Mouse (Mus musculus): Measurements from ENCODE around the gene 2900026A02Rik. TPM values are rescaled to one million over a fixed set of nuclear protein-coding genes. Genes with fewer than 3 reads are reported as not detected.
A peak's percentile ranks its signal among the peaks of the same experiment; 100 is the strongest.

The 2900026A02Rik gene
- polyA plus RNA-seq, 1 experiment from 2014 or later: 11.9 TPM

DNA sequence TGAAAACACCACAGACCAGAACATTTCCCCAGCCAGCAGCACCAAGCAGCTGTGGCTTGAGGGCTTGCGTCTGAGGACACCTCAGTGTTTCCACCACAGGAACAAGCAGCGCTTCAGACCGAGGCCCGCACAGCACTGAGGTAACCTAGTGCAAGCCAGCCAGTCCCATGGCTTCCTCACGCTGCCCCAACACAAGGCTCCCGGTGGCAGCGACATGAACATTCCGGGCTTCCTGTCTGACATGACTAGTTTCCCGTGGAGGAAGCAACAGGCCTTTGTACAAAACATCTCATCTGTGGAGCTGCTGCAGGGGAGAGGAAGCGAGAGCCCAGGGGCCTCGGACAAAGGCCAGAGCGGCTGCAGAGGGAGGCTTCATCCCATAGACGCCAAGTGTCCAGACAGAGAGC is 88.4 kb downstream of the 2900026A02Rik start:
- Histone ChIP-seq H3K36me3 (no peaks in the 10 kb centered on the region), H3K27ac (peak overlapping the region; percentile 94), H3K4me1 (peaks cover 61% of the 10 kb centered on the region), H3K9ac (0 out of 2 replicates have a peak overlapping the region, but pooled peaks have one; percentile 2), H3K4me2 (peak overlapping the region; percentile 3; the same call in 1 of the 2 replicates), H3K27me3 (peaks cover 6% of the 10 kb centered on the region; the same call in 1 of the 2 replicates), H3K9me3 (no peaks in the 10 kb centered on the region), H3K4me3 (no peak overlapping the region)
- 0 out of 2 replicates have a peak, but pooled peaks have one; percentile 3 for ATAC-seq (ENCODE audit: borderline replicate concordance, extremely low read depth, low FRiP score, low TSS enrichment)
- WGBS: 28% methylated on average over 13 of the region's 13 CpGs

DNA sequence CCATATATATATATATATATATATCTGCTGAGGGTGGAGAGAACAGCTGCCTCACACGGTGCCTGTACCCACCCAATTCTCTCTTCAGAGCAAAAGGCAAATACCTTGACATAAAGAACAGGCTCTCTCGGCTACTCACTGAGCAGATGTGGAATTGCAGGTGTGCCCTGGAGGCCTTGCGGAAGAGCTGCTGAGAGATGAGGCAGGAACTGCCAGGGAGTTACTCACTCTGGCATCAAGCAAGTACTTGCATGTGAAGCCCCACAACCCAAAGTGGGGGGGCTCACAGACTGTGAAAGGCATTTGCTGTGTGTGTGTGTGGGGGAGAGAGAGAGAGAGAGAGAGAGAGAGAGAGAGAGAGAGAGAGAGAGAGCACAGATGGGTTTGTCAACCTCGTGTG is 92.6 kb downstream of the 2900026A02Rik start:
- Histone ChIP-seq H3K4me2 (no peak overlapping the region), H3K9me3 (no peaks in the 10 kb centered on the region), H3K27me3 (no peaks in the 10 kb centered on the region), H3K4me3 (no peak overlapping the region), H3K9ac (no peak overlapping the region), H3K36me3 (no peaks in the 10 kb centered on the region), H3K27ac (no peak overlapping the region), H3K4me1 (peaks cover 32% of the 10 kb centered on the region)
- no peak for ATAC-seq (ENCODE audit: borderline replicate concordance, extremely low read depth, low FRiP score, low TSS enrichment)
- 47% methylated on average over 4 of the region's 4 CpGs for WGBS

GRCm38 (mm10) chr5:113126476-113126875 is 94.6 kb downstream of the 2900026A02Rik start:
- no peak overlapping the region for H3K4me2 ChIP-seq
- WGBS: 90% methylated on average over 12 of the region's 12 CpGs
- H3K4me1 ChIP-seq: peaks cover 31% of the 10 kb centered on the region
- no peak overlapping the region for H3K4me3 ChIP-seq
- no peaks in the 10 kb centered on the region for H3K27me3 ChIP-seq
- ATAC-seq (ENCODE audit: borderline replicate concordance, extremely low read depth, low FRiP score, low TSS enrichment): no peak
- H3K9me3 ChIP-seq: no peaks in the 10 kb centered on the region
- H3K36me3 ChIP-seq: no peaks in the 10 kb centered on the region
- no peak overlapping the region for H3K9ac ChIP-seq
- no peak overlapping the region for H3K27ac ChIP-seq

DNA sequence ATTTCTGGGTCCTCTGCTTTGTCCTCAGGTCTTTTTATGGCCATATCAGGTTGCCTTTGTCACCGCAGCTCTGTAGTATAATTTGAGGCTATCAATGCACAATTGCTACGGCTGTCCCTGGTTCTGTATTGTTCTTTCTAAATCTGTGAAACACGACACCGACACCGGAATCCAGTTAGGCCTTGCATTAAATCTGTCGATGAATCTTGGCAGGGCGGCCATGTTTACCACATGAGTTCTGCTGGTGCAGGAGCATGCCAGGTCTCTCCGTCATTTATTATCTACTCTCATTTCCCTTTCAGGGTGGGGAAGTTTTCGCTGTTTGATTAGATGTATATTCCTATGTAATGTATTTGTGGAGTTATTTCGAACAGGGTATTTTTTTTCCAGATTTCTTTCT is 97.3 kb downstream of the 2900026A02Rik start:
- peaks cover 45% of the 10 kb centered on the region for H3K4me1 ChIP-seq
- H3K9me3 ChIP-seq: no peaks in the 10 kb centered on the region
- WGBS: 66% methylated on average over 10 of the region's 10 CpGs
- no peak overlapping the region for H3K4me2 ChIP-seq
- H3K4me3 ChIP-seq: no peak overlapping the region
- no peaks in the 10 kb centered on the region for H3K27me3 ChIP-seq
- no peak for ATAC-seq (ENCODE audit: borderline replicate concordance, extremely low read depth, low FRiP score, low TSS enrichment)
- no peak overlapping the region for H3K27ac ChIP-seq
- H3K36me3 ChIP-seq: no peaks in the 10 kb centered on the region
- no peak overlapping the region for H3K9ac ChIP-seq

GRCm38 (mm10) chr5:113122326-113123054 is 98.5 kb downstream of the 2900026A02Rik start:
- Histone ChIP-seq H3K4me1 (peaks cover 44% of the 10 kb centered on the region), H3K27ac (peak overlapping the region; percentile 82; the same call in 1 of the 2 replicates), H3K9ac (no peak overlapping the region), H3K4me2 (no peak overlapping the region), H3K36me3 (no peaks in the 10 kb centered on the region), H3K9me3 (no peaks in the 10 kb centered on the region), H3K4me3 (no peak overlapping the region), H3K27me3 (no peaks in the 10 kb centered on the region)
- WGBS: 23% methylated on average over 12 of the region's 12 CpGs
- ATAC-seq (ENCODE audit: borderline replicate concordance, extremely low read depth, low FRiP score, low TSS enrichment): no peak

GRCm38 (mm10) chr5:113121591-113121875 is 99.5 kb downstream of the 2900026A02Rik start:
- no peak for ATAC-seq (ENCODE audit: borderline replicate concordance, extremely low read depth, low FRiP score, low TSS enrichment)
- WGBS: 43% methylated on average over 6 of the region's 6 CpGs
- H3K9ac ChIP-seq: no peak overlapping the region
- H3K36me3 ChIP-seq: no peaks in the 10 kb centered on the region
- peak overlapping the region; percentile 82 for H3K27ac ChIP-seq
- H3K9me3 ChIP-seq: no peaks in the 10 kb centered on the region
- no peak overlapping the region for H3K4me3 ChIP-seq
- H3K4me2 ChIP-seq: peak overlapping the region; percentile 4; the same call in 1 of the 2 replicates
- no peaks in the 10 kb centered on the region for H3K27me3 ChIP-seq
- peaks cover 44% of the 10 kb centered on the region for H3K4me1 ChIP-seq

DNA sequence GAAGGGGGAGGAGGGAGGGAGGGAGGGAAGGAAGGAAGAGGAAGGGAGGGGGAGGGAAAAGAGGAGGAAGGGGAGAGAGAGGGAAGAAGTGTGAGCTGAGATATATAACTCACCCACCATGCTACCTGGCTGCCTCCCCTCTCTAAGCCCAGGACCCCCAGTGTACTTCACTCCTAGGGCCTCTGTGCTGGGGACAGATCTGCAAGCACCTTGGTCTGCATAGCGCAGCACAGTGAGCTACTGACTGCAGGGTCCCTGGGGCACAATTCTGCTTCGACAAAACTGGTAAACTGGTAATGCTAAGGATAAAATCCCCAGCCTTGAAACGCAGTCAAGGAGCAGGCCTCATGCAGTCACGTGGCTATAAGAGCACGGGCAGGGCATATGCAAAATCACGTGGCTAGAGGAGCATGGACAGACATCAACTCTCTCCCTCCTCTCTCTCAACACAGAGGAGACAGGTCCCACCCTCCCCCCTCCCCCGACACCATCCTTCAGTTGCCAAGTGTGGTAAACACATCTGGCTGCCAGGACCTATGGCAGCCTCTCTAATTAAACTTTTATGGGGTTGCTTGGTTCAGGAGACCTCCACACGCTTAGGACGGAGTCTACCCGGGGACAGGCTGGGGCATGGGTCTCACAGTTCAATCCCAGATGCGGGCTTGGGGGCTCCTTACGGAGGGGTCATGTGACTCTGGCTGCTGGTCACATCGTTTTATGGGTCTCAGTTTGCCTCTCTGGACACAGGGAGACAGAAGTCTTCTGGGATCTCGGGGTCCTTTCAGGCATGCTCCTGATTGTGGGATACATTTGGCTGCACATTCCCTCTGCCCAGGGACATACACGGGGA is 100.1 kb downstream of the 2900026A02Rik start:
- Histone ChIP-seq H3K9me3 (no peaks in the 10 kb centered on the region), H3K4me2 (no peak overlapping the region), H3K36me3 (no peaks in the 10 kb centered on the region), H3K9ac (no peak overlapping the region), H3K4me3 (no peak overlapping the region), H3K4me1 (peaks cover 44% of the 10 kb centered on the region), H3K27ac (peak overlapping the region; percentile 82), H3K27me3 (no peaks in the 10 kb centered on the region)
- WGBS: 17% methylated on average over 15 of the region's 15 CpGs
- ATAC-seq (ENCODE audit: borderline replicate concordance, extremely low read depth, low FRiP score, low TSS enrichment): peak; percentile 16; the same call in 1 of the 2 replicates

- Histone ChIP-seq H3K4me3 (no peak overlapping the region), H3K36me3 (no peaks in the 10 kb centered on the region), H3K9ac (no peak overlapping the region), H3K27me3 (no peaks in the 10 kb centered on the region), H3K9me3 (no peaks in the 10 kb centered on the region), H3K27ac (peak overlapping the region; percentile 8; the same call in 1 of the 2 replicates), H3K4me1 (peaks cover 44% of the 10 kb centered on the region), H3K4me2 (no peak overlapping the region)
- WGBS: 45% methylated on average over 13 of the region's 13 CpGs
- no peak for ATAC-seq (ENCODE audit: borderline replicate concordance, extremely low read depth, low FRiP score, low TSS enrichment)
Measured at GRCm38 (mm10) chr5:113119861-113120465, 101.1 kb downstream of the 2900026A02Rik start.

DNA sequence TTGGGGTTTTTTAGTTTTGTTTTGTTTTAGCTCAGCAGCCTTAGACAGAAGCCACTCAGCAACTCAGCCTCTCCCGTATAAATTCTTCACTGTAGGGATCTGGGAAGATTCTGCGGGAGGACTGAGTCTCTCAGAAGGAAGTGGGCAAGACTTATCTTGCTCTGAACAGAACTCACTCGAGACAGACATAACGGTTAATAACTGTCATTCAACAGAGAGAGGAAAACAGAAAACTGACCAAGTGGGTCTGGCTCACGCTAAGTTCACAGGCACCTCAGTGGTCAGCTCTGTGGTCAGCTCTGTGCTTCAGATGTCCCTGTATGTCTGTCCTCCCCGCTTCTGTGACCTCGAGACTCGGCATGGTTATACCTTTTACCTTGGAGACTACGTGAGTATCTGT is 101.7 kb downstream of the 2900026A02Rik start:
- H3K36me3 ChIP-seq: no peaks in the 10 kb centered on the region
- no peak overlapping the region for H3K4me3 ChIP-seq
- H3K27ac ChIP-seq: 0 out of 2 replicates have a peak overlapping the region, but pooled peaks have one; percentile 8
- no peak for ATAC-seq (ENCODE audit: borderline replicate concordance, extremely low read depth, low FRiP score, low TSS enrichment)
- 63% methylated on average over 9 of the region's 9 CpGs for WGBS
- peaks cover 48% of the 10 kb centered on the region for H3K4me1 ChIP-seq
- H3K9me3 ChIP-seq: no peaks in the 10 kb centered on the region
- H3K4me2 ChIP-seq: no peak overlapping the region
- H3K27me3 ChIP-seq: no peaks in the 10 kb centered on the region
- no peak overlapping the region for H3K9ac ChIP-seq

DNA sequence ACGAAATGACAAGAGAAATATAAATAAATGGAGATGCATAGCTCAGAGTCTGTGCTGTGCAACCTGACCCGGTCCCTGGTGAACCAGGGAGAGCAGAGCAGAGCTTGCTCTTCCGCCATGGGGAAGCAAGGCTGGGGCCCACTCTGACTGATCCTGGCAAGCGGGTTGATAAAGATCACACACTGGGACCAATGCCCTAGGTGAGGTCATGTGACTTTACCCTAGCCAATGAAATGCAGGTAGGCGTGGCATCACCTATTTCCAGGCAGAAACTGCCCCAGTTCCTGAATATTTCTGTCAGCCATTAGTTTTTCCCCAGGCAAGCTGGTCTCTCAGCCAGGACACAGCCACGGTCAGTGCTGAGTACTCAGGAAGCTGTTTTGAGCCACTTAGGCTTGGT is 102.3 kb downstream of the 2900026A02Rik start:
- WGBS: 31% methylated on average over 6 of the region's 6 CpGs
- no peaks in the 10 kb centered on the region for H3K36me3 ChIP-seq
- H3K9ac ChIP-seq: no peak overlapping the region
- ATAC-seq (ENCODE audit: borderline replicate concordance, extremely low read depth, low FRiP score, low TSS enrichment): no peak
- no peak overlapping the region for H3K27ac ChIP-seq
- no peaks in the 10 kb centered on the region for H3K27me3 ChIP-seq
- no peaks in the 10 kb centered on the region for H3K9me3 ChIP-seq
- peaks cover 54% of the 10 kb centered on the region for H3K4me1 ChIP-seq
- no peak overlapping the region for H3K4me3 ChIP-seq
- no peak overlapping the region for H3K4me2 ChIP-seq

GRCm38 (mm10) chr5:113117361-113117760 is 103.7 kb downstream of the 2900026A02Rik start:
- Histone ChIP-seq H3K27ac (no peak overlapping the region), H3K36me3 (no peaks in the 10 kb centered on the region), H3K4me3 (no peak overlapping the region), H3K9ac (no peak overlapping the region), H3K4me1 (peaks cover 60% of the 10 kb centered on the region), H3K27me3 (no peaks in the 10 kb centered on the region), H3K4me2 (no peak overlapping the region), H3K9me3 (no peaks in the 10 kb centered on the region)
- ATAC-seq (ENCODE audit: borderline replicate concordance, extremely low read depth, low FRiP score, low TSS enrichment): no peak
- 82% methylated on average over 5 of the region's 5 CpGs for WGBS

- Histone ChIP-seq H3K9ac (no peak overlapping the region), H3K27ac (no peak overlapping the region), H3K4me1 (peaks cover 58% of the 10 kb centered on the region), H3K4me2 (no peak overlapping the region), H3K4me3 (no peak overlapping the region), H3K36me3 (no peaks in the 10 kb centered on the region), H3K27me3 (no peaks in the 10 kb centered on the region), H3K9me3 (no peaks in the 10 kb centered on the region)
- 58% methylated on average over 10 of the region's 10 CpGs for WGBS
- ATAC-seq (ENCODE audit: borderline replicate concordance, extremely low read depth, low FRiP score, low TSS enrichment): no peak
Measured at GRCm38 (mm10) chr5:113115896-113116295, 105.1 kb downstream of the 2900026A02Rik start.

Measured in lung, embryonic 15.5 days (tissue).